Mouse (Mus musculus) erythroblast, adult 5-6 weeks (primary cell): Measurements from ENCODE around the gene Atg10. TPM values are rescaled to one million over a fixed set of nuclear protein-coding genes. Genes with fewer than 3 reads are reported as not detected.
"Not testable (repeated sequence)": the region's sequence is repeated elsewhere in the genome, so short reads cannot be mapped to it uniquely, and the experiment has no call there.

Experiments
- ATAC-seq: replicated peaks from 2 replicates; pipeline ENCODE4 v1.8.0; 2016; ENCODE audit warnings: moderate number of reproducible peaks, mild to moderate bottlenecking, moderate TSS enrichment, inconsistent platforms; ENCODE audit not compliant: poor library complexity, low FRiP score, severe bottlenecking
- total RNA-seq, 2 experiments: library from RNA; stranded (forward) in 1 of 2; stranded (reverse) in 1 of 2; fragments of 150-400 nt in 1 of 2; fragments of 200-764, 138-1000 nt in 1 of 2; gene quantifications; 2 replicates each; pipeline versions ENCODE4 v1.2.3 to v1.2.4; 2015 to 2017; ENCODE audit warnings: low replicate concordance in 2 of 2

The Atg10 gene
- total RNA-seq (2015; ENCODE audit: low replicate concordance) = 0.38 and 2.3 TPM in 2 replicates
- 1.5 and 3.5 TPM in 2 replicates for total RNA-seq (2017; ENCODE audit: low replicate concordance)

DNA sequence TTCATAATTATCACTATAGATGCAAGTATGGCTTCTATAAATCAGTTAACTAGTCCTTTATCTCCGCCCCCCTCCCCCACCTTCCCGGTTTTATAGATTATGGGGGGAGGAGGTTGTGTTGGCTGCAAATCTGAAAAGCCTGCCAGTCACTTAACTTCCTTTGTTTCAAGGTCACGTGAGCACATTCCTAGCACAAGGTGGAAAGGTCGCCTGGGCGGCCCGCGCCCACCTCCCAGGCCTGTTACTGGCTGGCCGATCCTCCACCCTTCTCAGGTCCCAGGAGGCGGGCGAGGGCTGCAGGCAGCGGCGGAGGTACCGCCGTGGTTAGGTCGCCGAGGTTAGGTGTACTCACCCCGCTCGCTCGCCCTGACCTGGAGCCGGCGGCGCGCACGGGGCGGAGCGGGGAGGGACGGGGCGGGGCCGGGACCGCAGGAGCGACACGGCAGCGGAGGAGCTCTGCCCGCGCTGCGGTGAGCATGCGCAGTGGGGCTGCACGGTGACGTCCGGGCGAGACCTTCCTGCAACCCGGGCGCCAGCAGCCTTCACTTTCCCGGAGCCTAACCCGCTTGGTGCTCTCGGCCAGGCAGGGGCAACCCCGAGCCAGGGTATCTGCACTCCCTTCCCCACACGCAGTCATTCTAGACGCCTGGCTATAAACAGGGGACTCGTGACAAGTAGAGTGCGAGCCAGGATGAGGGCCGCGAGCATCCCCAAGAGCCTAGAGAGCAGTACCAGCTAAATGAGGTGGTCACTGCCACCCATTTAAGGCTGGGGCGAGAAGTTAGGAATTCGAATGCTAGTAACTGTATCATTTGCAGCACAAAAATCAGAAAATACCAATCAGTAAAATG, at the start of gene Atg10:
Gene Atg10 (minus strand): TSS at position 382 of the 851 bp plus-strand sequence.
- ATAC-seq = peak; percentile 99

DNA sequence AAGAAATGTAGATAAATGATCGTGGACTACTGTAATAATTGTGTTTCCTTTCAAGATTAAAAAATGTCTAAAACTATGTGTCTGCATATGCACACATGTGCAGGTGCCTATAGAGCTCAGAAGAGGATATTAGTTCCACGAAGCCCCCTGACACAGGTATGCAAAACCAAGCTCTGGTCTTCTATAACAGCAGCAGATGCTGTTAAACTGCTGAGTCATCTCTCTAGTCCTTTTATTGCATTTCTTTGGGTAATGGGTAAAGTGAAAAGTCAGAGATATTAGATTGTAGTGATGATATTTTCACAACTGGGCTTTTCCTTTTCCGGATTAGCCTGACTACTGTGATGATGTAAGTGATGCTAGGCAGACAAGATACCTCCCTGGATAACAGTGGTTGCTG, 28.6 kb upstream of the Atg10 start:
- ATAC-seq = no peak

DNA sequence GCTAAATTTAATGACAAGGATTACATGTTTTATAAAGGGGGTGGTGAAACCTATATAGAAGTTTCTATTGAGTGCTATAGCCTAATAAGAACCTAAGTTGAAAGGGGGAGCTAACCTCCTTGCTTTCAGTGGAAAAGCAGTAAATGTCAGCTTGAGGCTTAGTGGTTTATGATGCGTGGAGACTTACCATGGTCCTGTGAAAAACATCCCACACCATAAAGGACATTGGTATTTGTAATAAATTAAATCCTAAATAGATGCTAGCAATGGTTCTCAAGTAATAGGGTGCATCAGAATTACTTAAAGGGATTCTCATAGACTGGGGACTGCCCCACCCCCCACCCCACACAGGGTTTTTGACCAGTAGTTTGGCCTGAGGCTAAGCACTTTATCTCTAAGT, 27.9 kb upstream of the Atg10 start:
- ATAC-seq = no peak

DNA sequence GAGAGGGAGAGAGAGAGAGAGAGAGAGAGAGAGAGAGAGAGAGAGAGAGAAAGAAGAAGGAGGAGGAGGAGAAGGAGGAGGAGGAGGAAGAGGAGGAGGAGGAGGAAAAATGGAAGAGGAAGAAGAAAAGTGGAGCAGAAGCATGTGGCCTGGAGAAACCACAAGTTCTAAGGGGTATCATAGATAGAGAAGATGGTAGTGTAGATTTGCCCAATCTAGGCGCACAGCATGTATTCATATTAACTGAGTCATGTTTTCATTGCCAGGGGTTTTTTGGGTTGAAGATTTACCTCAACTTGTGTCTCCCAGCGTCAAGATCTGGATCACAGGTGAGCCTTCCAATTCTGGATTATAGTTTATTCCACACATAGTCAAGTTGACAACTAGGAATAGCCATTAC, 26.3 kb upstream of the Atg10 start:
- ATAC-seq = not testable (repeated sequence)

DNA sequence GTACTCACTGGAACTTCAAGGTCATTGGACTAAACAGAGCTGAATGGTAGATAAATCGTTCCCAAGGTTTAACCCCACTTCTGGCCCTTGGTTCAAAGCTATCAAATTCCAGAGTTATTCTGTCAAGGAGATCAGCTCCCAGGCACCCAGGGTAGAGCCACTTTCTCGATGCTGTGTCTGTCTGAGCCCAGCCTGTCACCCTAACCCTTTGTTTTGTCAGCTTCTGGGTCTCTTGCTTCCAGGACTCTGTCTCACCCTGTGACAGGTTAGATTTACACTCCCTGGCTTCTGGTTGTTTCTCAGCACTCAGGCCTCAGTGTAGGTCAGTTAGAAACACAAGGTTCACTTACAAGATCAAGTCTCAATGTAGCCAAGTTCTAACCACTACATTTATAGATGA, 22.7 kb upstream of the Atg10 start:
- ATAC-seq = no peak

DNA sequence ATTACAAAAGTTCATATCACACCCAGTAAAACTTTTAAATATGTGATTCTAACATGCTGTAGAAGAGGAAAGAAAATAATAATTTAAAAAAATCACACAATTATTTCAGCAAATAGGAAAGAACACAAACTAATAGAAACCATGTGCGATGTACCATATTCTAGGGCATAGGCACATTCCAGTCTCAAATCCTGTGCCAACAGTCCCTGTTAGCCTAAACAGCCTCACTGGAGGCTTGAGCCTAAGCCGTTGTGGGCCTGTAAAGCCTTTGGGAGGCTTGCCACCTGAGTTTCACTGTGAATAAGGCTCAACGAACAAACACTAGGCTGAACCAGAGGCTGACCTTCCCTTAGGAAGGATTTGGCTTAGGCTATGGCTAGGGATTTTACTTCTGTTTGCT, 14.2 kb upstream of the Atg10 start:
- no peak for ATAC-seq

DNA sequence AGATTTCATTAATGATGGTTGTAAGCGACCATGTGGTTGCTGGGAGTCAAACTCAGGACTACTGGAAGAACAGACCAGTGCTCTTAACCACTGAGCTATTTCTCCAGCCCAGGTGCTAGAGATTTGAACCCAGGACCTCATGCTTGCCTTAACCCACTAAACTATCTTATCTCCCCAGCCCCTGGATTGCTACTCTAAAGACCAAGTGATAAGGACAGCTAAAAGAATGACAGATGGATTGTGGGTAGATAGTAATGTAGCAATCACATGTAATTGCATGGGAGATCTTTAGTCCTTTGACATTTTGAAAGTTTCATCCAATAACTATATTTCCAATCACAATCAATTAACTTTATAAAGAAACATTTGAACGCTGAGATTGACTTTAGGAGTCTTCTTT, 13.1 kb upstream of the Atg10 start:
- no peak for ATAC-seq

DNA sequence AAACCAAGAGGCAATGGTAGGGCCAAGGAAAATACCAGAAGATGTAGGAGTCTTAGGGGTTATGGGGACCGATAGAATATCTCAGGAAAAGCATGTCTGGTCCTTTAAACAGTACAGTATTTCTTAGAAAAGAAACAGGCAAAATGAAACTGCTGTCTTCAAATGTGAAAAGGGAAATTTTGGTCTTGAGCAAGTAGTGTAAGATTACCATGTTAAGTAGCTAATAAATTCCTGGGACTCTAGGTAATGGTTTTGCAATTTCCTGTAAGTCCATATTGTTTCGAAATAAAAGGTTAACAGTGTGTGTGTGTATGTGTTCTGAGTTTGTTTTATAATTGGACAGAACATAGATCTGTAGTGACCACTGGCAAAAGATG, 658 bp upstream of the Atg10 start:
- peak; percentile 24; the same call in 1 of the 2 replicates for ATAC-seq

DNA sequence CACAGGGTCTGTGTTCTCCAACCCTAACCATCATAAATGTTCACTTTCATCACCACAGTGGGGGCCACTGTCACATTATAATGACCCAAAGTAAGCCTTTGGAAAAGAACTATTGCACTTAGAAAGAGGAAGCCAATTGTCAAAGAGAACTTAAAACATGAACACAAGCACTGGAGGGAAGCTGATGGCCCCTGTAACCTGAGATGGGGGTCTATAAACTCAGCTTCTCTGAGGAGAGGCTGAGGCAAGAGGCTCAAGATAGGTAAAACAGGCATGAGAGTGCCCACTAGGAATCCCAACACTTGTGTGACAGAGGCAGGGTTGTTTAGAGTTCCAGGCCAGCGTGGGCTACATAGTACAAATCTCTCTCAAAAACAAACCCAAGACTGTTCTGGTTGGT, 705 bp downstream of the Atg10 start:
- no peak for ATAC-seq

DNA sequence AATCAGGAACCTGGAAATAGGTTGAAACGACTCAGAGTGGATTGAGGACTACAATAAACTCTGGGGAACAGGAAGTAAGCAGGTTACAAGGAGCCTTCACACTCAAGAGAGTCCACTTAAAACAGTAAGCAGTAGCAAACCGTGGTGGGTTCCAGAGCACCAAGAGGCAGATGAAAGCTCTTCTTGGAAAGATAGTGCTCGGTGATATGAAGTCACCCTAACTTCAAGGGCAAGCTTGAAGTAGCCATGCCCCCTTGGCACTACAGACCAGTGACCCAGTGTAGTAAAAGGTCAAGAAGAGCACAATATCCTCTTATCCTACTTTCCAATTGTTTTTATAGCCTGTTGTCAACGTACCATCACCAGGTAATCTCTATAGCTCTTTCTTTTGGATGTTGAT, 2.1 kb downstream of the Atg10 start:
- ATAC-seq = no peak

DNA sequence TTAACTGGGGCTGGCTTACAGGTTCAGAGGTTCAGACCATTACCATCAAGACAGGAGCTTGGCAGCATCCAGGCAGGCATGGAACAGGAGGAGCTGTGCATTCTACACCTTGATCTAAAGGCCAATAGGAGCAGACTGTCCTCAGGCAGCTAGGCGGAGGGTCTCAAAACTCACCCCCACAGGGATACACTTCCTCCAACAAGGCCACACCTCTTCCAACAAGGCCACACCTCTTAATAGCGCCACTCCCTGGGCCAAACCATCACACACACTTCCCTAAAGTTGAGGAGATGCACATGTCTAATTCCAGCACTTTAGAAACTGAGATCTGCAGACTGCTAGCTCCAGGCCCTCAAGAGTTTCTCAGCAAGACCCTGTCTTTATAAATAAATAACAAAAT, 6.1 kb downstream of the Atg10 start:
- no peak for ATAC-seq

DNA sequence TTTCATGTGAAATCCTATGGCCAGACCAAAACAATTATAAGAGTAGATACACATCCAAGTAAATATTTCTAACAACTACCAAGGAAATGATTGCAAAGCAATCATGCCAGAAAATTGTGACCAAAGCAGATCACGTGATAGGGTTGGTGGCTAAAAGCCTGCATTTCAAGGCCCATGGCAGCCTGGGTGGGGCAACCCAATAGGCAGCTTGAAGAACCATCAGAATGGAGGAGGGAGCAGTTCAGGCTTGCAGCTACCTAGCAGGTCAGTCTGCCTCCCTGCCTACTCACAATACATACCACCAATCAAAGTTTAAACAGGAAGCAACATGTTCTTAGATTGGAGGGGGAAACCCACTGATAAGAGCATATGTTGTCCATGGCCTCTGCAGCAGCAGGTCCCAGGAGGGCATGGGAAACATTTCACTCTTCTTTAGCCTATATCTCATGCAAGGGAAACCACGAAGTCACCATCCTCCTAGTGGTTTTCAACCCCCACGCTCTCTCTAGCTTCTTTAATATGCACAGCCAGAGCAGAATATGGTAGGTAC, 7.0 kb downstream of the Atg10 start:
- no peak for ATAC-seq

DNA sequence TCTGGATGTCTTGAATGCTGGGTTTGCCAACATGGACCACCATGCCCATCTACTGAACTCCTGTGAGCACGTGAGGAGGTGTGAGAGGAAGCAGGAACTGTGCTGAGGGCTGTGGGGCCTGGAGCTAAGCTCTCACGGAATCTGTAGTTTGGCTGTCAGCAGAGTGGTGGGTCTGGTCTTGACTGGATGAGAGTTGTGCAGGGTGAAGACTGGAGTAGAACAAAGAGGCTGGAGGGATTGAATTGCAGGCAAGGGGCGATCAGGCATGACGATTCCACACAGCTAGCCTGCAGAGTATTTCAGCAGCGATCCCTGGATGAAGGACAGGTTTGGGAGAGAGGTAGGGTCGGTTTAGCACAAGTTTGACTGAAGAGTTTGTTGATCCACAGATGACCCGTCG, 10.8 kb downstream of the Atg10 start:
- no peak for ATAC-seq

DNA sequence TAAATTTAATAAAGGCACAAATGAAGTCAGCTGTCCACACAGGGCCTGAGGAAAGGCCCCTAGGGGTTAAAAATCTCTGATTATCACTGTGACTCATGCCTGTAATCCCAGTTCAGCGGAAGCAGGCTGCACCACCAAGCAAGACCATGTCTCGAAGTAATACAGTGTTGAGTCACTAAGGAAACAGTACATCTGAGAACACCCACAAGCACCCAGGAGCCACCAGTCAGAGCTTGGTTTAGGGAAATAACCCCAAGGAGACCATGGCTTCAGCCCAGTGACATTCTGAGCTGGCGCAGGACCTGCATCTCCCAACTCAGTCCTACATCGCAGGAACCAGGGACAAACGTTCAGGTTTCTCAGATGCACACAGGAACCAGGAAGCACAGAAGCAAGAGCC, 17.5 kb downstream of the Atg10 start:
- ATAC-seq = no peak

DNA sequence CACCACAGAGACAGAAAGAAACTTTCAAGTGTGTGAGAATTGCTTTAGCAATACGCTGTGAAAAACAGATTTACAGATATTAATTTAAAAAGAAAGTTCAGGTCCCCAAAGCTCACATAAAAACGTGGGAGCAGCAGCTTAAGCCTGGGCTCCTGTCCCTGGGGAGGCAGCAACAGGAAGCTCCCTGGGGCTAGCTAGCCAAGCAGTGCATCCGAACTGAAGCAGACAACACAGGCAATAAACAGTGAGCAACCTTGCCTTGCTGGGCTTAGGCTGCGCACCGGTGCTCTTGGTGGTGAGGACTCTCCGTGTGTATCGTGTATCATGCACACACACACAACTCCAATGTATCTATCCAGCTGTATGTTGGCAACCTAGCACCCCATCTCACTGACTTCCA, 21.2 kb downstream of the Atg10 start:
- ATAC-seq = no peak

DNA sequence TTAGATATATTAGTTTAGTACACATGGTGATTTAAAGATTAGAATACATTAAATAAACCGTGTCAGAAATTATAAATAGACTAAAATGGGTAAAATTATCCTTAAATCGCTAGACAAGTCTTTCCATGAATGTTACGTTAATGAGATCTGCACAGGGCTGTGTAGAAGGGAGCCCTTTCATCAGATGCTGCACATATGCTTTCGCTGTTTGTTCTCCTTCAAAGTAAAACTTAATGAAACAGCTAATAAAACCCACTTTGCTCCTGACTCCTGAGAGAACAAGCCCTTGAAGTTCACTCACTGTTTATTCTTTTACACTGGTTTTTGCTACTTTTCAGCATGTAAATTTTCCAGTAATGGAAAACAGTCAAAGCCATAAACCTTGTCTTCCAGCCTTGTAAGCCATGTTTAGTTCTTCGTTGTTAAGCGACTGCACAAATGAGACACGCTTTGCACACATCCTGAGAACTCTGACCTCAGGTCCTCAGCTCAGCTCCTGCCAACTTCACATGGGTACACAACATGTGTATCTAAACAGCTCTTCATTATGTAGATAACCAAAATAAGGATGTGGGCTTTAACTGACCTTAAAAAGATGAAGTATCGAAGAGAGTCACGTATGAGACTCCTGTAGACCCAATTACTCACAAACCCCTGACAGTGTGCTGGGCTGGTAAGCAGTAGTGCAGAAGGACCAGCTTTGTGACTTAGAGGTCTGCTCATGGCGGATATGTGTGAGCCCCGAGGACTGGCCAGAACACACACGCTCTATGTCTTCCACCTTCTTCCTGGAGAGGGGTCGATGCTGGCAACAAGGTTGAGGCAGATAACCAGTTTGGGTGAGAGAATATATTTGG, 36.2 kb downstream of the Atg10 start:
- no peak for ATAC-seq

DNA sequence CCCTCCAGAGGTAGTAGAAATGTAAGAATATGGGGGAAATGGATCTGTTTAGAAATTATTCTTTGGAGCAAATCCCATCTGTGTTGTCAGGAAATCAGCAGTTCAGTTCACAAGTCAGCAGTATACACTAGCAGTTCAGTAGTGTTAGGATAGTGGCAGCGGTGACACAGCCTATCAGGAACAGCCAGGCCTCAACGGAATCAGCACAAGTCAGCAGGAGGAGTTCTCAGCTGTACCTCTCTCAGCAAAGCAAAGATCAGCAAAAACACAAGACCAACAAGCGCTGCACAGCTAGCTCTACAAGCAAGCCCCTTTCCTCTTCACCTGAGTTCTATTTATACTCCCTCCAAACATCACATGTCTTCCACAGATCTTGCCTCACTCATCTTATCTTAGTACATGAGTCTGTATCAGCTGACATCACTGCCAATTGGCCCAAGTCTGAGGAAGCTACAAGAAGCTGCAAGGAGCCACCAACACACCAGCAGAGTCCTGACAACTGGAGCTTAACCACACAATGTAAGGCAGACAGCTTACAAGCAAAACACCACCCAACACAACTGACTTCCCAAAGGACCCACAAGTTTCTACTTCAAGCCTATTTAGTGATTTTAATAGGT, 38.4 kb downstream of the Atg10 start:
- no peak for ATAC-seq

DNA sequence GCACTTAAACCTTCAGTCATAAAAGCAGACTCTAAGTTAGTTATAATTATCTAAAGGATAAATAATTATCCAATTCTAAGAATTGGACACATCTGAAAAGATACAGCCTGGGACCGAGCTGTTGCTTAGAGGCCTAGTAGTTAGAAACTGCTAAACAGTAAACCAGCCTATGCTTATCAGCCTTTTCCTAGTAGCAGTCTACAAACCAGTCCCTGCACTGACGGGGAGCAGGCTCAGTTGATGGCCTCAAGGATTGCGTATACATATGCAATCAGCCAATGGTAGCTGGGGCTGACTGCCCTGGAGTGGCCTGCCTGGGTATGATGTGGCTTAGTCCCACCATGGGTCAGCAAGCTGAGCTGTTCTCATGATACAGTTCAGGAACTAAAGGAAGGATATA, 39.5 kb downstream of the Atg10 start:
- no peak for ATAC-seq

DNA sequence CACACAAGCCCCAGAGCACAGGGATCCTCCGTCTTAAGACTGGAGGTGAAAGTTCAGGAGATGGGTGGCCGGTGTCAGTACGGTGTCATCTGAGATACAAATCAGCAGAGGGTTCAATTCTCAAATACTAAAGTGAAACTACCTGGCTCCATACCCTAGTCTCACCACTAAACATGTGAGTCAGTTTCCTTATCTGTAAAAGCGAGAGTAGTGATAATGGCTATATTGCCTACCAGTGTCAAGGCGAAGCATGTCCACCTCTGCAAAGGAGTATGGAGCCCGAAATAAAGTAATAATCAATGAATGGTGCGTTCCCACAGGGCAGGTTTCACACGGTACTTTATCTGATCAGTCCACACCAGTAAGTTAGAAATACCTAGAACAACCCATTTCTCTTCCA, 43.4 kb downstream of the Atg10 start:
- no peak for ATAC-seq

DNA sequence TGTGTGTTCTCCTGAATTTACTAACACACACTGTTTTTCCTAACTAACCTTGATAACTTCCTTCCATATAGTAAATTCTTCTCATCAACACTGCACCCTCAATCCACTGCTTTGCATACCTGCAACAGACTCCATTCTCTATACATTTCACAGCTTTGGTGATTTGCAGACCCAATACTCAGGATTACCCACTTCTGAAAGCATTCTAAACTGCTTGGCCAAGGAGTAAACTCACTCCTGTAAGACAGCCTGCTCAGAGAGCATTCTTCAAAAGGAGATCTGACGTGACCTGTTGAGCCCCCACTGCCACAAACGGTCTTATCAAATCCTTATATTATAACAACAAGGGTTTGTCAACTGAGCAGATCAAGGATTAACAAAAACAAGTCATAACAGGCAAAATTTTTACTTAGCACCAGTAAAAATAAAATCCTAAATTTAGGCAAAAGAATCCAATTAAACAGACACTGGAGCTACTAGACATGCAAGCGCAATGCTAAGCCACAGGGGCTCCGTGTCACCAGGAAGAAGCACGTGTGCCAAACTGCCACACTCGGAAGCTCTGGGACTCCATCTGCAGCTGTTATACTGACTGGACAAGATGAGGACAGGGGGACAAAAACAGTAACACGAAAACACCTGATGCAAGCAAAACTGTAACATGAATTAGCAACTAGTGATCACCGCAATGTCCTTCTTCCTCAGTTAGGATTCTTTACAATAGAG, 44.4 kb downstream of the Atg10 start:
- ATAC-seq = no peak
